Mouse (Mus musculus) thymus, adult 2 months (tissue): Measurements from ENCODE around the gene Chd8.

Experiments used
- CTCF ChIP-seq: fragments of 200-500 bp; IDR thresholded peaks from 2 replicates; pipeline ENCODE4 v1.5.1; 2012; ENCODE audit warnings: mild to moderate bottlenecking, control low read depth, low read length, moderate library complexity, borderline replicate concordance; ENCODE audit not compliant: control insufficient read depth, poor library complexity, insufficient read depth; ENCODE audit errors: extremely low read depth
- POLR2A ChIP-seq: fragments of 200-500 bp; IDR thresholded peaks from 2 replicates; pipeline ENCODE4 v1.6.1; 2012; ENCODE audit warnings: mild to moderate bottlenecking, low read length, control low read depth, moderate library complexity; ENCODE audit not compliant: control insufficient read depth, poor library complexity, insufficient read depth; ENCODE audit errors: extremely low read depth

- TF ChIP-seq POLR2A (no peak), CTCF (no peak)
Observed at GRCm38 (mm10) chr14:52152613-52153012, 105.0 kb downstream of the Chd8 start.
